Mouse (Mus musculus) ES-E14 (cell line): Measurements from ENCODE around the gene Dctd. TPM values are rescaled to one million over a fixed set of nuclear protein-coding genes. Genes with fewer than 3 reads are reported as not detected.
A peak's percentile ranks its signal among the peaks of the same experiment; 100 is the strongest.

ENCODE experiments used
- DNase-seq: peaks from one replicate; pipeline ENCODE4 v3.0.0-alpha.2; 2013; ENCODE audit warnings: low read depth, low spot score
- H3K27ac ChIP-seq: 2 replicates; pipeline ENCODE4 v1.5.1; 2012; ENCODE audit warnings: low read depth, mild to moderate bottlenecking, low read length, moderate library complexity, mixed read lengths; ENCODE audit not compliant: poor library complexity, insufficient read depth, severe bottlenecking
- H3K36me3 ChIP-seq: 2 replicates; pipeline ENCODE4 v1.6.1; 2012; ENCODE audit warnings: mild to moderate bottlenecking, low read length, moderate library complexity, mixed read lengths; ENCODE audit not compliant: control insufficient read depth, poor library complexity, insufficient read depth, severe bottlenecking
- H3K4me1 ChIP-seq, 2 experiments: fragments of 150-350 bp in 1 of 2; sonication (generic) in 1 of 2; 2 replicates each; pipeline ENCODE4 v1.6.1; 2012; ENCODE audit warnings: low read length in 2 of 2, mild to moderate bottlenecking in 1 of 2, mixed read lengths in 1 of 2; ENCODE audit not compliant: control insufficient read depth in 2 of 2, insufficient read depth in 2 of 2, poor library complexity in 1 of 2
- H3K4me3 ChIP-seq, 2 experiments: fragments of 150-350 bp in 1 of 2; sonication (generic) in 1 of 2; 2 replicates each; pipeline ENCODE4 v1.5.1; 2012; ENCODE audit warnings: low read length in 2 of 2, low read depth in 1 of 2, mild to moderate bottlenecking in 1 of 2, mixed read lengths in 1 of 2; ENCODE audit not compliant: insufficient read depth in 1 of 2, poor library complexity in 1 of 2, severe bottlenecking in 1 of 2
- H3K9ac ChIP-seq: 2 replicates; pipeline ENCODE4 v1.6.1; 2012; ENCODE audit warnings: low read depth, mild to moderate bottlenecking, low read length, mixed read lengths; ENCODE audit not compliant: poor library complexity, insufficient read depth, severe bottlenecking
- H3K9me3 ChIP-seq: fragments of 150-350 bp; sonication (generic); 2 replicates; pipeline ENCODE4 v1.6.1; 2012; ENCODE audit warnings: low read depth, mild to moderate bottlenecking, low read length; ENCODE audit not compliant: control insufficient read depth, insufficient read depth
- CHD2 ChIP-seq: IDR thresholded peaks from 2 replicates; pipeline ENCODE4 v1.6.1; 2014; ENCODE audit warnings: mild to moderate bottlenecking, low read depth, low read length, inconsistent platforms
- HCFC1 ChIP-seq: IDR thresholded peaks from 2 replicates; pipeline ENCODE4 v1.6.1; 2012; ENCODE audit warnings: low read length, inconsistent platforms, borderline replicate concordance; ENCODE audit not compliant: insufficient read depth
- MAFK ChIP-seq: IDR thresholded peaks from 2 replicates; pipeline ENCODE4 v1.6.1; 2014; ENCODE audit warnings: mild to moderate bottlenecking, low read depth, low read length, inconsistent platforms; ENCODE audit not compliant: insufficient read depth
- ZC3H11A ChIP-seq: IDR thresholded peaks from 2 replicates; pipeline ENCODE4 v1.6.1; 2012; ENCODE audit warnings: low read depth, mild to moderate bottlenecking, inconsistent platforms, low read length, borderline replicate concordance
- ZNF384 ChIP-seq: IDR thresholded peaks from 2 replicates; pipeline ENCODE4 v1.6.1; 2012; ENCODE audit warnings: low read depth, low read length, inconsistent platforms
- in situ Hi-C, 2 experiments: fragments of 600-800 bp; cut with MboI; formaldehyde crosslinking; loops; one replicate each; pipeline ENCODE4 v1.15.1; 2025; ENCODE audit warnings: low sequenced_read_pairs in 2 of 2, inconsistent platforms in 1 of 2; ENCODE audit not compliant: unreplicated experiment in 2 of 2
- total RNA-seq: library from RNA; depleted of rRNA; stranded (reverse); fragments of 300-350 nt; gene quantifications from 2 replicates; pipeline ENCODE4 v1.2.3, GENCODE M21; 2012

Dctd gene
- total RNA-seq, 1 experiment: 50.4 TPM

- no peak for TF ChIP-seq MAFK
- TF ChIP-seq ZC3H11A: no peak
- TF ChIP-seq HCFC1: no peak
- no peak for TF ChIP-seq ZNF384
- no peak overlapping the region for H3K9ac ChIP-seq
- peaks cover 2% of the 10 kb centered on the region; the same call in 1 of the 2 replicates for H3K36me3 ChIP-seq
- peak overlapping the region; percentile 49; the same call in 1 of the 2 replicates for H3K27ac ChIP-seq
- DNase-seq: no peak
- no peak overlapping the region for H3K4me3 ChIP-seq
- in situ Hi-C loops: no loop called here
- no peaks in the 10 kb centered on the region for H3K9me3 ChIP-seq
- peaks cover 2 to 5% of the 10 kb centered on the region in 2 experiments; a peak in 3 of 4 replicates for H3K4me1 ChIP-seq
Observed at GRCm38 (mm10) chr8:48181000-48181399, 82.1 kb downstream of the Dctd start.

GRCm38 (mm10) chr8:48183758-48184157 is 84.9 kb downstream of the Dctd start:
- Histone ChIP-seq H3K4me3 (no peak overlapping the region), H3K9ac (no peak overlapping the region), H3K9me3 (no peaks in the 10 kb centered on the region), H3K36me3 (no peaks in the 10 kb centered on the region), H3K4me1 (peaks cover 1 to 4% of the 10 kb centered on the region in 2 experiments; a peak in 2 of 4 replicates), H3K27ac (no peak overlapping the region)
- DNase-seq: no peak
- in situ Hi-C loops: no loop called here
- TF ChIP-seq ZNF384: no peak

GRCm38 (mm10) chr8:48188586-48188985 is 89.7 kb downstream of the Dctd start:
- H3K4me3 ChIP-seq: no peak overlapping the region
- H3K27ac ChIP-seq: no peak overlapping the region
- peaks cover 1 to 4% of the 10 kb centered on the region in 2 experiments; a peak in 2 of 4 replicates for H3K4me1 ChIP-seq
- no peaks in the 10 kb centered on the region for H3K9me3 ChIP-seq
- in situ Hi-C loops: no loop called here
- DNase-seq: no peak
- no peaks in the 10 kb centered on the region for H3K36me3 ChIP-seq
- no peak for TF ChIP-seq ZC3H11A
- TF ChIP-seq CHD2: no peak
- no peak for TF ChIP-seq MAFK
- no peak for TF ChIP-seq ZNF384
- no peak for TF ChIP-seq HCFC1
- H3K9ac ChIP-seq: no peak overlapping the region

GRCm38 (mm10) chr8:48195971-48196370 is 97.1 kb downstream of the Dctd start:
- H3K4me3 ChIP-seq: no peak overlapping the region
- in situ Hi-C loops: no loop called here
- DNase-seq: no peak

GRCm38 (mm10) chr8:48199171-48199570 is 100.3 kb downstream of the Dctd start:
- Histone ChIP-seq H3K4me3 (no peak overlapping the region), H3K36me3 (no peaks in the 10 kb centered on the region), H3K9me3 (no peaks in the 10 kb centered on the region), H3K4me1 (peaks cover 2 to 13% of the 10 kb centered on the region in 2 experiments; a peak in 3 of 4 replicates), H3K27ac (no peak overlapping the region), H3K9ac (no peak overlapping the region)
- in situ Hi-C loops: no loop called here
- TF ChIP-seq HCFC1 (no peak), ZC3H11A (no peak), CHD2 (no peak), MAFK (no peak), ZNF384 (no peak)
- no peak for DNase-seq

More at GRCm38 (mm10) chr8:48195971-48196370, 97.1 kb downstream of the Dctd start:
- TF ChIP-seq CHD2 (no peak), ZNF384 (no peak), MAFK (no peak), ZC3H11A (no peak), HCFC1 (no peak)
- Histone ChIP-seq H3K4me1 (peaks cover 2% of the 10 kb centered on the region in 2 experiments; a peak in 3 of 4 replicates), H3K36me3 (no peaks in the 10 kb centered on the region), H3K9me3 (no peaks in the 10 kb centered on the region), H3K27ac (peak overlapping the region; percentile 42; the same call in 1 of the 2 replicates), H3K9ac (no peak overlapping the region)
